Mouse (Mus musculus) cerebellum, adult 2 months (tissue): ENCODE data around the gene Wdr5.
"Not testable (repeated sequence)": the region's sequence is repeated elsewhere in the genome, so short reads cannot be mapped to it uniquely, and the experiment has no call there.

Experiments
- CTCF ChIP-seq: fragments of 200-500 bp; IDR thresholded peaks from 2 replicates; pipeline ENCODE4 v1.5.1; 2011; ENCODE audit warnings: low read depth, mild to moderate bottlenecking, control low read depth, low read length, moderate library complexity, borderline replicate concordance; ENCODE audit not compliant: insufficient read depth
- POLR2A ChIP-seq: fragments of 200-500 bp; IDR thresholded peaks from 2 replicates; pipeline ENCODE4 v1.6.1; 2011; ENCODE audit warnings: low read length, control low read depth, borderline replicate concordance; ENCODE audit not compliant: insufficient read depth

DNA sequence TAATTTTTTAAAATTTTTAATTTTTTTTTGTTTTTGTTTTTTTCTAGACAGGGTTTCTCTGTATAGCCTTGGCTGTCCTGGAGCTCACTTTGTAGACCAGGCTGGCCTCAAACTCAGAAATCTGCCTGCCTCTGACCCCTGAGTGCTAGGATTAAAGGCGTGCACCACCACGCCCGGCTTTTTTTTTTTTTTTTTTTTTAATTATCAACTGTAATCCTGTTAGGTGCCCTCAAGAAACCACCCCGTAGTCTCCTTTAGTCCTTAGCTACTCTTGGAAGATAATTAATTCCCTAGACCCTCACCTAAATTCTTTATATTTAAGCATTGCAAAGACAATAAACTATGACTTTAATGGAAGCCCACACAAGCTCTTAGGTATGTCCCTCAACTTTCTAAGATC, 8.3 kb upstream of the Wdr5 start:
- TF ChIP-seq POLR2A, CTCF: not testable (repeated sequence)
